Mouse (Mus musculus) c-Kit-positive CD71-negative TER-119-negative erythroid progenitor cells, embryonic 14.5 days (primary cell): ENCODE measurements around the gene Dock1.

Experiments
- DNase-seq: peaks from one replicate; pipeline ENCODE4 v3.0.0-alpha.2; 2013; ENCODE audit warnings: low read depth

Gene Dock1

DNA sequence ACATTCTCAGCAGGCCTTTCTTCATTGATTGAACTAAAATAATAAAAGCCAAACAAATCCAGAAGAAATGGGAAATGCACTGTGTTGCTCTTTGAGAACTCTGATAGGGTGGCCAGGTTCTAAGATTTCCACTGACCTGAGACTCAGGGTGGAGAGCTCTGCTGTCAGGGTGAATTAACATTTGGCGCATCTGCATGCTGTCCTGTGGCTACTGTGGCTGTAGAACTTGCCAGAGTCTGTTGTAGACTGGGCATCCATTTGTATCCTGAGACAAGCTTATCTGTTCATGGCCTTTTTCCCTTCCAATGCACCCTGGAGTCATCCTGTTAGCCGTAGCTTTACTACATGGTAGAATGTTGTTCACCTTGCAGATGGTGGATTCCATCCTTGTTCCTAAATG lies 169.6 kb downstream of the Dock1 start:
- no peak for DNase-seq

DNA sequence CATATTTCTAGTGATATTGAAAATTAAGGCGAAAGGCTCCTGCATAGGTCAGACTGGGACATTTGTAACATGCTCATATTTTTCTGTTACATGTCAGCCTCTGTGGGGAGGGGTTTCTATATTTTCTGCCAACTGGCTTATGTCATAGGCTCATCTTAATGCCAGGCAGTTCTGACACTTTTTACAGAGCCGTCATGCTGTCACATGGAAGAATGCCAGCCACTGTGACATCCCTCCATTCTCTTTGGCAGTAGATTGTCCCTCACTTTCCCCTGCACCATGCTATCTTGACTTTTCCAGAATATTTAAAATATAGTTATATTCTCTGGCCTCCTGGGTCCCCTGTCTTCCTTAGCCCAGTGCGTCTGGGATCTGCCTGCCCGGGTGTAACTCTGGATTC lies 172.3 kb downstream of the Dock1 start:
- no peak for DNase-seq

DNA sequence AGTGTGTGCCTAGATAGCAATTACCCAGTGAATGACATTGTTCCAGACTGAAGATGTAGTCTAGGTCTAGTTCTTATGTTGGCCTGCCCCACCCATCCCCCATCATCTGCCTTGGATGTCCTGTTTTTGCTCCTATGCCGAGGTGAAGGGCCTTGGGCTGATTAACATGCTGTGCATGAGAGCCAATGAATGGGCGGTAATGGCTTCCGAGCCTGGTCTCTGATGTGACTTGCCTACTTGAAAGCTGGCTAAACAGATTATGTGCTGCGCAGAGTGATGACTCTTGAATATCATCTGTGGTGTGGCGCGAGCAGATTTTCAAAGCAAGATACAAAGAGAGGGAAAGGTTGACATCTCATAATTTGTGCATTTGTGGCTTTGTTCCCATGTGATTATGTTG lies 191.5 kb downstream of the Dock1 start:
- DNase-seq, result no peak

DNA sequence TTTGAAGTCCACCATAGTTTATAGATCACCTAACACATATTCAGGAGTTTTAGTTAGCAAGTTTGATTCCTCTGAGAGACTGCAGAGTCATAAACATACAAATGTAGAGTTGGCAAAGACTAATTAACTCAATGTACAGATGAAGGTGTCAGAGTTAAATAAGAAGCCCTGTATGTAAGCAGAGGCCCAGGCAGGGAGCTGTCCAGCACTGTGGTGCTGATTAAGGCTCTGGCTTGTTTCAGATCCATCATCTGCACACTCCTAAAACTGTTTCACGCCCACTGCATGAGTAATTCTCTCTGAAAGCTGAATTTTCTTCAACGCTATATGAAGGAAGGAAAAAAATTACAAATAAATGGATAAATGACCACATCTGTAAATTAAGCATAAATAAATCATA lies 193.7 kb downstream of the Dock1 start:
- DNase-seq, result peak; percentile 39

DNA sequence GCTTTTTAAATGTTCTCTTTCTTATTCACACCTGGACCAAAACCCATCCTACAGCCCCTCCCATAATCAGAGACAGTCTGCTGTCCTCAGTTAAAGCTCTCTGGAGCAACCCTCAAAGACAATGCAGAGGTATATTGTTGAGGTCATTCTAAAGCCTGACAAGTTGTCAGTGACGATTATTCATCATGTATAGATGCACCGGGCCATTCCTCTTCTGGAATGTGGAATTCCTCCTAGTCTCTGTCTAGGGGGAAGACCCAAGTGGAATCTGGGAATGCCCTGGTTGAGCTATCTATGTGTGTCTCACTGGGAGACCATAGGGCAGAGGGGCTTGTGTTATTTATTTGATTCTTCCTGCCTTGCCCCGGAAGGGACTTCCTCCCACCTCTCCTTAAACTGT lies 202.1 kb downstream of the Dock1 start:
- DNase-seq, result no peak

DNA sequence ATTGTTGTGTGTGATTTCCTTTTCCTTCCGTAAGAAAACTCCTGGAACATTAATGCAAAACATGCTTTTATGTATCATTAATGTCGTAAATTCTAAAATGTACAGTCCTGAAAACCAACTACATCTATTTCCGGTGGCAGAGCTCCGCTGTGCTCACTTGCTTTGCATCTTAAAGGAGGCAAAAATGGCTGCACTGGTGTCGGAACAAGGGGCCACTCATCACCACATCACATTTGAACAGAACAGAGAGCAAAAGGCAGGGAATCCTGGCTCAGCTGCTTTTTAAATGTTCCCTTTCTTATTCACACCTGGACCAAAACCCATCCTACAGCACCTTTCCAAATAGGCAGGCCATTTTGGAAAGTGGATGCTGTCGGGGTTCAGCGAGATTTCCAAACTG lies 202.5 kb downstream of the Dock1 start:
- DNase-seq, result no peak

DNA sequence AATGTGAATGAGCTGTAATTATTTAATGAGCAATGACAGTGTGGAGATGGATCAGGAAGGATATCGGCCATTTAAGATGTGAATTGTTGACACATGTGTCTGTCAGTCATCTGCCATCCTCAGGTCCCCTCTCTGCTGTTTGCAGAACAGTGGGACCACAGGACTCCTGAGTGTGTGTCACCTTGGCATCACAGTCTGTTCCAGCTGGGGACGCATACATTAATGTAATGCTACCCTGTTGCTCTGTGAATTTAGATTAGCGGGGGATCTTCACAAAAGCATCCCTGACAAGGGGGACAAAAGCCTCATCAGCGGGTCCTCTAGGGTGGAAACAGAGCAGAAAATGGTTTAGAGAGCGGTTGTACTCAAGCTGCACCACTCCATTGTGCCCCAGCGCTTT lies 208.5 kb downstream of the Dock1 start:
- DNase-seq, result no peak

DNA sequence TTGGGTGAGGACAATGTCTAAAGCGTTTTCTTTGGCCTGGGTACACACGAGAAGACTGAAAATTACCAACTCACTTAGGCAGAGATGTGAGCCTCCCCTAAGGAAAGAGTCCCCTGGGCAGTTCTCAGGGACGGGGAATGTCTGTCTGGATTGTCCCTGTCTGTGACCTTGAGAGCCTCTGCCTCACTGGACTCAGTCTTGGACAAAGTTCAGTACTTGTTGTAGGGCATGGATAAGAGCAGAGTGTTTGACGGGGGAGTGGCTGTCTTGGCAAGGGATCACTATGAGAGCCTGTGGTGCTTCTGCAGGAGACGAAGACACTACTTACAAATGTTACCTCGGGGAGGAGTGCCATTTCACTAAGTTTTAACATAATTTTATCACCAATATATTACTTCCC lies 210.0 kb downstream of the Dock1 start:
- no peak for DNase-seq

DNA sequence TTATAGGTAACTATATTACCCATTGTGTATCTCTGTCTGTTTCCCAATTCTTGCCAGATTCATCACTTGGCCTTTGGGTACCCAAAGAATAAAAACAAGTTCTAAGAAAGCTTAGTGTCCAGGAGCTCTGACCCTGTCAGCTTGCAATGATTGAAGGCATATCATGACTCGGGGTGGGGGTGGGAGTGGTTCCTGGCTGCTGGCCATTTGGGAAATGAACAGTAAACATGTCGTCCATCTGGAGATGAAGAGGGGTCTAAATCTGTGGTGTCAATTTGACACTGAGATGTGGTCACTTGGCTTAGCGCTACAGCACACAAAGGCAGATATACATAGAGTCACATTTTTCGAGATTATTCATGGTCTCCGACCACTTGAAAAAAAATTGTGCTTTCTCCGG lies 213.1 kb downstream of the Dock1 start:
- DNase-seq, result no peak

DNA sequence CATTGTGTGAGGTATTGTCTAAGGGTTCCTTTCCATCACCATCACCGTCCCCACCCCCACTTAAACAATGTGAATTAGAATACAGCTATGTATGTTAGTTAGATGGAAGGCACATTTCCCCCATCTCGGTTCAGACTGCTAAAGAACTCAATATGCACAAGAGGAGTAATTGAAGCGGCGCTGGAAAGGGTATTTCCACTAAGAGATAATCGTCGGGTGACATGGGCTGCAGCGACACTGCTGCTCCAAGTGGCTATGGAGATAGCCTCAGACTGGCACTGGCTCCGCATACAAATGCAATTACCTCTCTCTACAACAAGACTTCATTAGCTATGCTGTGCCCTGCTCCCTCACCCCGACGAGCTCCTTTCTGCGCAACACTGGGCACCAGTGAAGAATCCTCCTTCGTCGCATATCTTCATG lies 222.0 kb downstream of the Dock1 start:
- DNase-seq, result no peak

DNA sequence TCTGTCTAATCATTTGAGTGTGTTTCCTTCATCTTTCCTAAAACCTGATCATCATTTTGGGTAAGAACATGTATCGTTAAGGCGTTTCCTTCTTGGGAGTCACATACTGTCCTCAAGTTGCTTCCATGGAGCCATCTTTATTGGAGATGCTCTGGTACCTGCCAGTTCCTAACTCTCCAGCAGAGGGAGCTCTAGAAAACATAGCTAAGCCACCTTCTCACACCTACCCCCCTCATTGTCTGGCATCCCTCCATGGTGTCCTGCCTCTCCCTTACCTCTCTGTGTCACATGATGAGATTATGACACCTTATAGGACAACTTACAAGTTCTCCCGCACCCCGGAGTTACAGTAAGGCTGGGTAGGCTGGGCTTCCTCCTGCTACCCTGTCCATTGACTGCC lies 222.5 kb downstream of the Dock1 start:
- peak; percentile 1 for DNase-seq

DNA sequence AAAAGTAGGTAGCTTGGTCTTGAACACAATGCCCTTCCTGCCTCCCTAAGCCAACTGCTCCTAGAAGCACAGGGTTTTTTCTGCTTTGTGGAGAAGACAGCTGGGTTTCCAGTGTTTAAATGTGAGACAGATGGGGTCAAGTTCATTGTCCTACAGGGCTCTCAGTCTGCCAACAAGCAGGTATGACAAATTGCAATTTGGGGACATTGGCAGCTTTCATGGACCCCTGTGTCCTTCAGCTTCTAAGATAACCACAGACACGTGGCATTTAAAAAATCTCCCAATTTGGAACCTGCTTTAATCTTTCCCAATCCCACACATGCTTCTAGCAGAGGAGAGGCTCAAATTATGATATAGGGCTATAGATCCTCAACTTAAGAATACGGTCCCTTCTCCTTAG lies 224.2 kb downstream of the Dock1 start:
- DNase-seq, result no peak

DNA sequence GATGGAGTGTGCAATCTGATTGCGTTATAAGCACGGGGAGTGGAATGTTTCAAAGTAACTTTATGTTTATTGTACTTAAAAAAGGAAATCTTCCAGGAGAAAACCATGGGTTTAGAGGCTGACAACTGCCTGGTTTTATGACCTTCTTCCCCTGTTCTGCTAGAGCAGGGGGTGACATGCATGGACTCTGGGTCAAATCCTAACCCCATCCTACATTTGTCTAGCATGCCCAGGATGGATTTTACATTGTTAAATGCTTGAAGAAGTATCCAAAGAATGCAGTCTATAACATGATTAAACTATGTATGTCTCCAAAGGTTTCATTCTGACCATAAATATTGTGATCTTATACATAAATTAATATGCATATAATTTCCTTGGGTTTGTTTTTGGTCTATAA lies 229.0 kb downstream of the Dock1 start:
- DNase-seq, result no peak

DNA sequence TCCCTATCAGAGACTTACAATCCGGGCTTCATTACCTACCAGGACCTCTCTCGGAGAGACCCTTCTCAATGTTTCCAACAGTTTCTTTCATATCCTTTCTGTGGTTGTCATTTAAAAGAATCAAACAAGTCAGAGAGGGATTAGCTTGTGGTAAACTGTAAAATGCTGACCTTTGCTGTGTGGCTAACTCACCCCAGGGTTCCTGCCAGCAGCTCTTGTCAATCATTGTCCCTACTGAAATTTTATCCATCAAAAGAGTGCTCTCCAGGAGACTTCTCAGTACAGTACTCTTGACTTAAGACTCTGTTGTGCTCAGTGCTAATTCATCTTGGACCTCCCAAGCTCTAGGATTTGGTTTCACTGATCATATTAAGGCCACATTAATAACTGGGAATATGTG lies 231.5 kb downstream of the Dock1 start:
- no peak for DNase-seq

DNA sequence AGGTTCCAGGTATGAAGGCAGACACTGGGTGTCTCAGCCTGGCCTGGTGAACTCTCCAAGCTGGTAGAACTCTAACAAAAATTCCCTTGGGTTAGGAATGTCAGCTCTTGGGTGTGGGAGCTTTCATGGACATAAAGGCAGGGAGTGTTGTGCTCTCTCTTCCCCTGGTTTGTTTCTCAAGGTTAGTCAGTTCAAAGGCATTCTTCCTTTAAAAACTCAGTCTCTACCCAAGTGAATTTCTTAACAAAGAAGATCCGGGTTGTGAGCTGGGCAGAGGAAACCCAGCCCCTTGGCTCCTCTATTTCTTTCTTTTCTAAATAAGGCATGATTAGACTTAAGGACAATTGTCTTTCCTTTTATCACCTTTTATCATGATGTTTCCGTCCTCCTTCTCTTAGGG lies 261.4 kb downstream of the Dock1 start:
- no peak for DNase-seq

DNA sequence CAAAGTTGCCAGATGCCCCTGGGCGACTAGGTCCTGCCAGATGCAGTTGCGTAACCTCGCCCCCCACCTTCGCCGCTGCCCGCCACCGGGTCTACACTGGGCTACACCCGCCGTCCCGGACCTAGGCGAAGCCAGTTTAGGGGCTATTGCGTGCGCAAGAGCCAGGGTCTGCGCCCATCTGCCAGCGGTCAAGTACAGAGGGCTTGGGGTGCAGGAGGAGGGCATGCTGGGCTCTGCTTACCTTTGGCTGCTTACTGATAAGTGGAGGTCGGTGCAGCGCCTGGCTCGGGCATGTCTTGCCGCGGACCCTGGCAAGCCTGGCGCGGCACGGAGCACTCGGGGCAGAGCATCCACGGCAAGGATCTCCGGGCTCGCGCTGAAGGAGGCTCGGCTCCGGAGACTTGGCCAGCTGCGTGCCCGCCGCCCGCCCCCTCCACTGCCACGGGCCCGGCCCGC lies 267.0 kb downstream of the Dock1 start:
- DNase-seq, result no peak

DNA sequence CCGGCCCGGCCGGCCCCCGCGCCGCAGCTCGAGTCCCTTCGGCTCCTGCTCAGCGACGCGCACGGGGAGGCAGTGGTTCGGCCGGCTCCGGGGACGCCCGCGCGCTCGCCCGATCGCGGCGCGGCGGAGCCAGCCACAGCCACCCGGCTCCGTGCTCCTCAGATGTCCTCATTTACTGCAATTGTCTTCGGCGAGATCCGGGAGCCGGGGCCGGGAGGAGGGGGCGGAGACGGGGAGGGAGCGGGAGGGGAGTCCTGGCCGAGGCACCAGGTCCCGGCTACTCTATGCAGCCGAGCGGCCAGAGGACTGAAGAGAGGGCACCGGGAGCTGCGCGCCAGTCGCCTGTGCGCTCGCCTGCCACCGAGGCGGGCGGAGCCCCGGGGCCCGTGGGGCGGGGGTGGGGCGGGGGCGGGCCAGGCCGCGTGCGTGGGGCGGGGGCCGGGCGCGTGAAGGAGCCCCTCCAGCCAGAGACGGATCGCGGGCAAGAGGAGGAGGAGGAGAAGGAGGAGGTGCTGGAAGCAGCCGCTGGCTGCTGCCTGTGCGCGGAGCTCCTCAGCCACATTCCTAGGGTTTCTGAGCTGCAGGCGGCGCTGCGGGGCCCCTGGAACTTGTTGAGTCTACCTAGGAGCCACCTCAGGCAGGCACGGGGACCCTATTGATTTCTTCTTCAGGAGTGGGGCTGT lies 267.6 kb downstream of the Dock1 start, which contains the start of gene Fam196a:
TSS of gene Fam196a (minus strand) at position 504 of the 683 bp plus-strand sequence.
- no peak for DNase-seq

DNA sequence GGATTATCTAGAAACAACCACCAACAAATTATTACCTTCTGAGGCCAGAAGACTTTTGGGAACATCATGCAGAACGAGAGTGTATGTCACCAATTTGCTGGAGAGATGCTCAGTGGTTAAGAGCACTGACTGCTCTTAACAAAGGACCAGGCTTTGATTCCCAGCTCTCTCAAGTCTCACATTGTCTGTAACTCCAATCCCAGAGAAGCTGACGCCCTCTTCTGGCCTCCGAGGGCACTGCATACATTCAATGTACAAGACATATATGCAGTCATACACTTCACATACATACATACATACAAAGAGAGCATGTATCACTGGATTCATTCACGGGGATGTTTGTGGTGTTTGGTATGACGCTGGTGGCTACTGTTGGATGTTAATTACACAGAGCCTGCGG lies 271.4 kb downstream of the Dock1 start:
- DNase-seq, result no peak

DNA sequence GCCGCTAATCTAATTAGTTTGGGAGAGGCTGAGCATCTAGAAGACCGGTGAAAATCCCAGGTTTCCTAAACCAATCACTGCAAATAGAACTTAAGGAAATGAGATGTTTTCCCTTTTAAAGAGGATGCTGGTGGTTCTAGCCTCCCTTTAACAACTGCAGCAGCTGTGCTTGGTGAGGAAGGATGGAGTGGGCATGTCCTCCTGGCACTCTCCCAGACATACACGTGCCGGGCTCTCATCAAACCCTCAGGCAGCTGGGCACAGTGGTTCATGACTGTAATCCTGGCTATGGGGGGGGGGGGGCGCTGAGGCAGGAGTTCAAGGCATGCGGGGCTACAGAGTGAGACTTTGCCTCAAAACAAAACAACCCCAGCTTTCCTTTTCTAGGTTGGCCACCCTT lies 272.6 kb downstream of the Dock1 start:
- DNase-seq, result no peak

DNA sequence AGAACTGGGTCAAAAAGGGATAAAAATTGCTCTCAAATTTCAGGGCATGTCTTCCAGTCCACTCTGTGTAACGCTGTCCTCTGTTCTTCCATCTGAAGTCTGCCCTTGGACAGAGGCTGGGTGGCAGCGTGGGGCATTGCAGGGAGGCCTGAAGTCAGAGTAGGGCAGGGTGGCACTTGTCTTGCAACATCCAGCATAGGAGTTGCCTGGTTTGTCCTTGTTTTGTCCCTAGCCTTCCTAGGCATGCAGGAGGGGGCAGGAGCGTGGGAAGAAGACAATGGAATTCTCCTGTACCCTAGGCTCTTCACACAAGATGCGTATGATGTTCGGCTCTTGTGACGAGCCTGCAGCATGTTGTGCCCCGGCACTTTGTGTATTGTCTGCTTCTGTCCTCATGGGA lies 273.2 kb downstream of the Dock1 start:
- DNase-seq, result no peak

DNA sequence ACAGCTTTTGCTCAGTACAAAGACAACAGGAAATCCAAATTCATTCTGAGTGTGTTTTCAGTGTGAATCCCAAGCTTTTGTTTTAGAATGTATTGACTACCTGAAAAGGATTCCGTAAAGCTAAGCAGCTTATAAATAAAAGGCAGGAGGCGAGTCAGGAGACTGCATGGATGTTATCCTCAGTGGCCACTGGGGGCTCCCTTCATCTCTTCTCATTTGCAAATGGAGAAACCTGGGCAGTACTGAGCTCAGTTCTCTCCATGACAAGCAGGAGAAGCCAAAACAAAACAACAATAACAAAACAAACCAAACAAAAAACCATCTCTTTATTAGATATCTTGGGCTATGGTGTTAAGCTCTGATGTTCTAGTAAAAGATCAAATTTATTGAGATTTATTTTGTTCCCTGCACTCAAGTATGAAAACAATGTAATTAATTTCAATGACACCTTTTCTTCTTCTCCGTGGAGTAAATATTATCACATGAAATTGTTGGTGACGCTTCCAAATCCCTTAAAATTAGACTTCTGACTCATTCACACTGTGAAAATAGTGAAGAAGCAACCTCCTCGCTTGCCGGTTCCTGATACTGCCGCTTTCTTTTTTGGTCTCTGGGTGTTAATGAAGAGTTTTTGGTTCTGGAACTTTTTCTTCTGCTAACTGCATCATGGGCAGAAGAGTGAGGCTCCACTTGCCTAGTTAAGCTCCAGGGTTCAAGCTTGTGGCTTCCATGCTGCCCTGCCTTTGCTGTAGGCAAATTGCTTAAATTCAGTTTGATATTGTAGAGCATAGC lies 275.7 kb downstream of the Dock1 start:
- no peak for DNase-seq

DNA sequence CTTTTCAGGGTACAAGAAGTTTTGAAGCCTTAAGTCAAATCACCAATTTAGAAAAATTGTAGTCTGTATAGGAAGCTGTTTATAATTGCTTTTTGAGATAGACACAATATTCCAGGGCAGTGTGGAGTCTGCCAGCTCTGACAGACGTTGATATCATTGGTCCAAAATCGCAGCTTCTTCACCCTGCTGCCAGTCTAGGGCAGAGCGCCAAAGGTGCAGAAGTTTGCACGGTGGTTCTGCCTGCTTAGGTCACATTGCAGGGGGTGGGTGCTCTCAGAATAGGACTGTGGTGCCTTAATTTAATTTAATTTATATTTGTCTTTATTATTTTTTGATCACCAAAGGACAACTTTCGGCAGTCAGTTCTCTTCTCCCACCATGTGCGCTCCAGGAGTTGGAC lies 288.6 kb downstream of the Dock1 start:
- DNase-seq, result no peak

DNA sequence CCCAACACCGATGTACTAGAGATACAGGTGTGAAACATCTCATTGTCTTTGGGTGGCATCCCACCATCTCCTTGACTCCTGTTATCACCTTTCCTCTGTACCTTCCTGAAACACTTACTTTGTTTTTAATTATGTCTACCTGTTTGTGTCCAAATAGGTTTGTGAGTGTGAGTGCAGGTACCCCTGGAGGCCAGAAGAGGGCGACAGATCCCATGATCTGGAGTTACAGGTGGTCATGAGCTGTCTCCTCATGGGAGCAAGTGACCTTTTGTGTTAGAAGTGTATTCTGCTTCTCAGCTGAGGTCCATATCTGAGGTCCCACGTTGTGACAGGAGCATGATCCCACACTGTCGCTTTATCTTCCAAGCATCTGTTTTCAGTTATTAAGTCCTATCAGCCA lies 290.4 kb downstream of the Dock1 start:
- DNase-seq, result peak; percentile 5

DNA sequence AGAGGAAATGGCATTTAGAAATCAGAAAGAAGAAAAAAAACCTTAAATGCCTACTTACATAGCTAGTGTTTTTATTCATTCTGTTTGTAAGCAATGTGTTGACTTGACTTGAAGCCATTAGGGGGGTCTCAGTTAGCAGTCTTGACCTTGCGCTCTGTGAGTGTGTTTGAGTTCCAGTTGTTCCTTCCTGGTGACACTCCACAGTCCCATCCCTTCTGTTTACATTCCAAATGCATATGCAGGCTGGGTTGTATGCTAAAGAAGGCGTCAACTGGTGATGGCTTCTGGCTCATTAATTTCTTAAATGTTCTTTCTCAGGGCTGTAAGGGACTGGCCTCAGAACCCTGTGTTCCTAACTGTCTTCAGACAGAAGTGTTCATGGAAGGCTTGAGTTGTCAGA lies 291.2 kb downstream of the Dock1 start:
- DNase-seq, result no peak
